Mouse (Mus musculus) heart, embryonic 12.5 days (tissue): ENCODE data around the gene Ppp1r15a. TPM values are rescaled to one million over a fixed set of nuclear protein-coding genes. Genes with fewer than 3 reads are reported as not detected.

Experiments used
- ATAC-seq: fragments of 200-750 bp; cut with Nextera tagmentation; 2 replicates; pipeline ENCODE4 v1.8.0; 2017; ENCODE audit warnings: moderate TSS enrichment, moderate library complexity; ENCODE audit not compliant: insufficient number of reproducible peaks, low FRiP score
- H3K27ac ChIP-seq: fragments of 300-500 bp; sonication (generic); 2 replicates; pipeline ENCODE4 v1.5.1; 2016; ENCODE audit warnings: mild to moderate bottlenecking, moderate library complexity; ENCODE audit not compliant: poor library complexity, severe bottlenecking
- H3K27me3 ChIP-seq: fragments of 300-500 bp; sonication (generic); replicated peaks from 2 replicates; pipeline ENCODE4 v1.6.1; 2016; ENCODE audit warnings: mild to moderate bottlenecking, moderate library complexity
- H3K36me3 ChIP-seq: fragments of 300-500 bp; sonication (generic); 2 replicates; pipeline ENCODE4 v1.6.1; 2016; ENCODE audit warnings: mild to moderate bottlenecking, moderate library complexity
- H3K4me1 ChIP-seq: fragments of 300-500 bp; sonication (generic); replicated peaks from 2 replicates; pipeline ENCODE4 v1.6.1; 2016; ENCODE audit warnings: mild to moderate bottlenecking
- H3K4me2 ChIP-seq: fragments of 300-500 bp; sonication (generic); 2 replicates; pipeline ENCODE4 v1.6.1; 2016; ENCODE audit warnings: mild to moderate bottlenecking, moderate library complexity
- H3K4me3 ChIP-seq: fragments of 300-500 bp; sonication (generic); 2 replicates; pipeline ENCODE4 v1.5.1; 2016; ENCODE audit warnings: mild to moderate bottlenecking
- H3K9ac ChIP-seq: fragments of 300-500 bp; sonication (generic); 2 replicates; pipeline ENCODE4 v1.6.1; 2016; ENCODE audit warnings: mild to moderate bottlenecking, moderate library complexity
- H3K9me3 ChIP-seq: fragments of 300-500 bp; sonication (generic); replicated peaks from 2 replicates; pipeline ENCODE4 v1.6.1; 2016; ENCODE audit warnings: mild to moderate bottlenecking, moderate library complexity
- WGBS: fragments of 180-500 bp; shearing (Covaris S2); methylation state at CpG from one replicate; pipeline ENCODE4 v1.1.7; 2016; 5-methylcytosine and 5-hydroxymethylcytosine counted together
- polyA plus RNA-seq: library from polyadenylated mRNA; unstranded; fragments of >200 nt; fragmentation: Nextera tagmentation; extraction: Ambion mirVana; gene quantifications from 2 replicates; pipeline ENCODE4 v1.2.1, GENCODE M21; 2016

Ppp1r15a gene
- polyA plus RNA-seq, 1 experiment from 2014 or later = 33.7 TPM

DNA sequence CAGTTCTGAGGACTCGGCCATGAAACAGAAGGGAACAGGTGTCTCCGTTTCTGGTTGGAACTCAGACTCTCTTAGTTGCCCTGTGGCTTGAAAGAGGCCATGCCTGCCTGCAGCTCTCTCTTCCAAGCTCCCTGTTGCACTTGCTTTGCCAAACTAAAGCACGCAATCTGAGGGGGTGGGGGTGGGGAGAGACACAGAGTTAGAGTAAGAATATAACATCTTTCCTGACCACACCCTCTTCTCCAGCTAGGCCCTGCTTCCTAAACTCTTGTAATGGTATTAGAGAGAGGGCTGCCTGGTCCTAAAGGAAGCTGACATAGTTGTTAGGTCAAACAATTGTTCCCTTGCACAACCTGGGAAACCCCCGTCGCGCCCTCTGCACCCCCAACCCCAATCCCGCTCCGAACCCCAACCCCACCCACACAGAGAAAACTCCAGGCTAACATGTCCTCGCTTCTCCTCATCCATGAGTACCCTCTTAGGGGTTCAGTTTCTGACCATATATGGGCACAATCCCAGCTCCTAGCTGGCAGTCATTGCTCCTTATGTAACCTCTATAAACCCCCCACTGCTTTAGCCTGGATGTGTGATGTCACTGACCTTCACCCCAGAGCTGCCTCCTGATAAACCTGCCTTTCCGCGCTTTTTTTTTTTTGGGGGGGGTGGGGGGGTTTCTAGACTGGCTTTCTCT lies 24.9 kb upstream of the Ppp1r15a start:
- no peak overlapping the region for H3K9ac ChIP-seq
- 72% methylated on average over 11 of the region's 11 CpGs for WGBS
- H3K4me3 ChIP-seq = no peak overlapping the region
- H3K36me3 ChIP-seq = no peaks in the 10 kb centered on the region
- H3K4me2 ChIP-seq = no peak overlapping the region
- H3K27ac ChIP-seq = no peak overlapping the region
- H3K4me1 ChIP-seq = 0 out of 2 replicates have a peak, but pooled peaks cover 13% of the 10 kb centered on the region
- no peak for ATAC-seq
- H3K9me3 ChIP-seq = no peaks in the 10 kb centered on the region
- H3K27me3 ChIP-seq = 0 out of 2 replicates have a peak, but pooled peaks cover 3% of the 10 kb centered on the region

DNA sequence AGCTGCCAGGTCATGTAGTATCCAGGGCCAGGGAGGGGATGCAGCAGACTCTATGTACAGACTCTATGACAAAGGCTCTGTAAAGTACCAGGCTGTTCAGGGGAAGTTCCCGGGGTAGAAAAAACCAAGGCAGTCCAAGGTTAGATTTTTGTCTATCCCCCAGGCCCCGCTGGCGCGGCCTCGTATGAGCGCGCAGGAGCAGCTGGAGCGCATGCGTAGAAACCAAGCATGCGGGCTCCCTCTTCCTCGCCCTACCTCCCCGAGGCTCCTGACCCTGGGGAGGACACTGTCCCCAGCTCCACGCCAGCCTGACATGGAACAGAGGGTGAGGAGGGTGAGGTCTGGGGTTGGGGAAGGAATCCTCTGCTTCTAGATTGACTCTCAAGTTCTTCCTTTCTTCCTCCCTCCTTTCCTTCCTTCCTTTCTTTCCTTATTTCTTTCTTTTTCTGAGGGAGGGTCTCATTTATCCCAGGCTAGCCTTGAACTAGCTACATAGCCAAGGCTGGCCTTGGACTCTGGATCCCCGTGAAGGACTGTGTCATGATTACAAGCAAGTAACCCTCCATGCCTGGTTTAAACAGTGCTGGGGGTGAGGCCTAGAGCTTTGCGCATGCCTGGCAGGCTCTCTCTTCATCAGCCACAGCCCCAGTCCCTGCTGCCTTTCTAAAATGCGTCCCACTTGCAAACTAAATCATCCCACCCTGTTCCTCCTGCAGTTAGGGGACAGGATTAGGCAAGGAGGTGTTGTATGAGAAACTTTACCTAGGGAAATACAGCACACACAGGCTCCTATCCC lies 23.8 kb upstream of the Ppp1r15a start:
- Histone ChIP-seq H3K27ac (no peak overlapping the region), H3K4me1 (0 out of 2 replicates have a peak, but pooled peaks cover 12% of the 10 kb centered on the region), H3K4me3 (no peak overlapping the region), H3K9ac (no peak overlapping the region), H3K27me3 (0 out of 2 replicates have a peak, but pooled peaks cover 3% of the 10 kb centered on the region), H3K9me3 (no peaks in the 10 kb centered on the region), H3K4me2 (no peak overlapping the region), H3K36me3 (no peaks in the 10 kb centered on the region)
- ATAC-seq = no peak
- WGBS = 88% methylated on average over 16 of the region's 16 CpGs

DNA sequence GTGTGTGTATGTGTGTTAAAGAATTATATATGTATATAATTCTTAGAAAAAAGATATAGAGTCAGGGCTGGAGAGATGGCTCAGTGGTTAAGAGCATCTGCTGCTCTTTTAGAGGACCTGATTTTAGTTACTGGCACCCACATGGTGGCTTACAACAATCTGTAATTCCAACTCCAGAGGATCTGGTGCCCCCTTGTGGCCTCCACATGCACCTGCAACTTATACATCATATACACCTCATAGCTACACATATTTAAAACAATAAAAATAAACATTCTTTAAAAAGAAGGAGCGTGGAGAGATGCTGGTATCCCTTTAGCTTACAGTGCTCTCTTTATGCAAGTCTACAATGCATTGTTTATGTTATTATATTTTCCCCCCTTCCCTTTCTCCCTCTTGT lies 18.5 kb upstream of the Ppp1r15a start:
- Histone ChIP-seq H3K9me3 (no peaks in the 10 kb centered on the region; the same call in 1 of the 2 replicates), H3K27me3 (no peaks in the 10 kb centered on the region), H3K36me3 (no peaks in the 10 kb centered on the region), H3K9ac (no peak overlapping the region), H3K4me2 (no peak overlapping the region), H3K4me3 (no peak overlapping the region), H3K27ac (no peak overlapping the region), H3K4me1 (no peaks in the 10 kb centered on the region)
- no peak for ATAC-seq
- 84% methylated on average over 1 of the region's 1 CpGs for WGBS

GRCm38 (mm10) chr7:45540213-45540612 lies 14.1 kb upstream of the Ppp1r15a start:
- peaks cover 9% of the 10 kb centered on the region for H3K4me1 ChIP-seq
- WGBS = 72% methylated on average over 2 of the region's 2 CpGs
- no peak overlapping the region for H3K27ac ChIP-seq
- H3K27me3 ChIP-seq = no peaks in the 10 kb centered on the region
- no peak for ATAC-seq
- no peak overlapping the region for H3K4me3 ChIP-seq
- H3K9me3 ChIP-seq = no peaks in the 10 kb centered on the region; the same call in 1 of the 2 replicates
- no peak overlapping the region for H3K4me2 ChIP-seq
- H3K36me3 ChIP-seq = no peaks in the 10 kb centered on the region
- H3K9ac ChIP-seq = no peak overlapping the region

DNA sequence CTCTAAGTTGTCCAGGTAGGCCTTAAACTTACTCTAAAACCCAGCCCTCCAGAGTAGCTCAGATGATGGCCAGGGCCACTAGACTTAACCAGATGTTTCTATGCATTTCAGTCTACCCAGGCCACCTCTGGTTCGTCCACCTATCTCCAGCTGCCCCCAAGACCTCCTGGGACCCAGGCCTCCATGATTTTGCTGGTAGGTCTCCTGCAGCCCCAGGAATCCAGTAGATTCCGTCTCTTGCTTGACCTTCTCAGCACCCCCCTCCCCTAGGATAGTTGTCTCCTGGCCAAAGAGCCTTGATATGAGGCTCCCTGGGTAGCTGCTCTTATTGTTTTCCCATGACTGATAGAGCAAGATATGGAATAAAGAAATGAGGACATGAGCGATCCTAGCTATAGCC lies 13.0 kb upstream of the Ppp1r15a start:
- no peak for ATAC-seq
- WGBS = 75% methylated on average over 3 of the region's 3 CpGs
- Histone ChIP-seq H3K27me3 (no peaks in the 10 kb centered on the region), H3K4me3 (no peak overlapping the region), H3K9ac (no peak overlapping the region), H3K4me2 (no peak overlapping the region), H3K27ac (no peak overlapping the region), H3K36me3 (no peaks in the 10 kb centered on the region), H3K9me3 (no peaks in the 10 kb centered on the region), H3K4me1 (peaks cover 9% of the 10 kb centered on the region)

DNA sequence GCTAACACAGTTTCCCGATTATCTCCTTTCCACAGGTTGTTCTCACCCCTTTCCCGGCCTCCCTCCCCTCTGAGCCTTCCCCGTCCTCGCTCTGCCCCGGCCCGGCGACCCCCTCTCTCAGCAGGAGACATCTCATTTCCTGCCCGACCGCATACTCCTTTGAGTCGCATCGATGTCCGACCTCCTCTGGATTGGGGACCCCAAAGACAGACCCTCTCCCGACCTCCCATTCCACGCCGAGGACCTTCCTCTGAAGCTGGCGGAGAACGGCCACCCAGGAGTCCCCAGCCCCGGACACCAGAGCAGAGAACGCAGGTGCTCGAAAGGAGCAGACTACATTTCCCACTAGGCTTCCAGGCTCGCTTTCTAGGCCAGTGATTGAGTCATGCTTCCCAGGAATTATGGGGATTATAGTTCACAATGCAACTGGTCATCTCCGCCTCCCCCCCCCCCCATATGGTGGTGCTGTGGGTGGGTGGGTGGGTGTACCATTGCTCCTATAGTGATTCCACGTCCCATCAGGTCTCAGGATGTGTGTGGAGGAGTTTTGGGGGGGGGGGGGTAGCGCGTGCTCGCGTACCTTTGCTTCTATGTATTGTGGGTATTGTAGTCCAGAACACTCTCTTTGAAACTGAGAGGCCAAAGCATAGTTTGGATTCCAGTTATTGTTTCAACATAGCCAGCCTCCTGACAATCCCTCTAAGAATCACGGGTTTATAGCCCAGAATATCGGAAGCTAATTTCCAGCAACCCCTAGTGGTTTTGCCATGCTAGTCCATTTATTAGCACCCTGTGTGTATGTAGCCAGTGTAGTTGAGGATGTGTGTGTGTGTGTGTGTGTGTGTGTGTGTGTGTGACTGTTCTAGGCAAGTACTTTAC lies 12.3 kb upstream of the Ppp1r15a start:
- H3K27ac ChIP-seq = no peak overlapping the region
- ATAC-seq = peak; percentile 66
- H3K4me2 ChIP-seq = peak overlapping the region; percentile 95
- H3K27me3 ChIP-seq = no peaks in the 10 kb centered on the region
- H3K9ac ChIP-seq = peak overlapping the region; percentile 72
- H3K36me3 ChIP-seq = no peaks in the 10 kb centered on the region
- peaks cover 9% of the 10 kb centered on the region for H3K4me1 ChIP-seq
- WGBS = 3% methylated on average over 28 of the region's 29 CpGs
- no peaks in the 10 kb centered on the region for H3K9me3 ChIP-seq
- peak overlapping the region; percentile 62 for H3K4me3 ChIP-seq

DNA sequence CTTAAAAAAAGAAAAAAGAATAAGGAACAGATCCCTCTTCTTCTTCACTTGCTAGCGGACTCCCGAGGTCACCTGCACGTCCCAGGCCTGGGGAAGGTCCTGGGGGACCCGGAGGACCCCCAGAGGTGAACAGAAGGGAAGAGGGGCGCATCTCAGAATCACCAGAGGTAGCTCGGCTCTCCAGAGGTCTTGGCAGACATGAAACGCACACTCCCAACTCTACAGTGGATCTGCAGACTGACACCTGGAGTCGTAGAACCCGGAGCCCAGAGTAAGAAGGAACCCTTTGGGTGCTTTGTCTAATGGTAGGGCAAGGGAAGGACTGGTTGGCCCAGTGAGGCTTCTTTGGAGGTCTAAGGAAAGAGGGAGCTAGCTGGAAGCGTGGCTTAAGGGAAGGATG lies 11.5 kb upstream of the Ppp1r15a start:
- ATAC-seq = no peak
- H3K9ac ChIP-seq = peak overlapping the region; percentile 72
- no peak overlapping the region for H3K27ac ChIP-seq
- H3K4me2 ChIP-seq = peak overlapping the region; percentile 95
- H3K36me3 ChIP-seq = no peaks in the 10 kb centered on the region
- H3K27me3 ChIP-seq = no peaks in the 10 kb centered on the region
- 76% methylated on average over 10 of the region's 10 CpGs for WGBS
- peaks cover 9% of the 10 kb centered on the region for H3K4me1 ChIP-seq
- H3K9me3 ChIP-seq = no peaks in the 10 kb centered on the region
- H3K4me3 ChIP-seq = peak overlapping the region; percentile 62

DNA sequence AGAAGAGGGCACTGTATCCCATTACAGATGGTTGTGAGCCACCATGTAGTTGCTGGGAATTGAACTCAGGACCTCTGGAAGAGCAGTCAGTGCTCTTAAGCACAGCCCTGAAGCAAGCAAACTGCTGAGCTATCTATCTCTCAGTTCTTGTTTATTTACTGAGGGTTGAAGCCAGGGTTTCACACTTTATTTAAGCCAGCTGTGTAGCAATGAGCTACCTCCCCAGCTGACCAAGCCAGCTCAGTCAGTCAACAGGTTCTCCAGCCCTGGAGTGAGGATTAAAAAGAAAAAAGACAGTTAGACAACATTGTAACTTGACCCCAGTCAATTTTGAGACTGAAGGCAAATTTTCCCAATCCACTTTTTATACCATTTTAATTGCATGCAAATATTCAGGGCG lies 9.6 kb upstream of the Ppp1r15a start:
- no peak for ATAC-seq
- Histone ChIP-seq H3K9me3 (no peaks in the 10 kb centered on the region), H3K9ac (no peak overlapping the region), H3K4me2 (no peak overlapping the region), H3K4me3 (no peak overlapping the region), H3K27me3 (0 out of 2 replicates have a peak, but pooled peaks cover 3% of the 10 kb centered on the region), H3K27ac (no peak overlapping the region), H3K4me1 (peaks cover 9% of the 10 kb centered on the region), H3K36me3 (no peaks in the 10 kb centered on the region)
- 73% methylated on average over 1 of the region's 1 CpGs for WGBS

DNA sequence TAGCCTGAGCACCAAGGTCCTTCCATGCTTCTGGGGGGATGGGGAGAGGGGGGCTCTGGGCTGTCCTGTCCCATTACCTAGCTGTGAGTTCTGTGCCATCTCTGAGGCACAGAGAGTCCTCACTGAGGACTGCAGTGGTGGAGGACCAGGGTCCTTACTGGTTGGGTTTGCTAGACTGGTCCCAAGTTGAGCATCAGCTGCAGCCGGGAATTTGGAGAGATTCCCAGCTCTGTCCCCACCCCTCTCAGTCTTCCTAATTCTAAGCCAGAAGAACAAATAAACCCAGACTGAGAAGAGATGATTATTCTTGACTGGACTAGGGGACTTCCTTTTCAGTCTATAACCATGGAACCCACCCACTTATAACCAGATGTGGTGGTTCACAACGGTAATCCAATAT lies 4.6 kb upstream of the Ppp1r15a start:
- peak overlapping the region; percentile 20 for H3K4me2 ChIP-seq
- H3K27me3 ChIP-seq = peaks cover 3% of the 10 kb centered on the region; the same call in 1 of the 2 replicates
- no peak overlapping the region; the same call in 1 of the 2 replicates for H3K4me3 ChIP-seq
- H3K9me3 ChIP-seq = no peaks in the 10 kb centered on the region
- H3K4me1 ChIP-seq = peaks cover 16% of the 10 kb centered on the region
- H3K9ac ChIP-seq = 0 out of 2 replicates have a peak overlapping the region, but pooled peaks have one; percentile 9
- no peaks in the 10 kb centered on the region for H3K36me3 ChIP-seq
- H3K27ac ChIP-seq = no peak overlapping the region
- ATAC-seq = no peak
- WGBS = 71% methylated on average over 2 of the region's 2 CpGs

DNA sequence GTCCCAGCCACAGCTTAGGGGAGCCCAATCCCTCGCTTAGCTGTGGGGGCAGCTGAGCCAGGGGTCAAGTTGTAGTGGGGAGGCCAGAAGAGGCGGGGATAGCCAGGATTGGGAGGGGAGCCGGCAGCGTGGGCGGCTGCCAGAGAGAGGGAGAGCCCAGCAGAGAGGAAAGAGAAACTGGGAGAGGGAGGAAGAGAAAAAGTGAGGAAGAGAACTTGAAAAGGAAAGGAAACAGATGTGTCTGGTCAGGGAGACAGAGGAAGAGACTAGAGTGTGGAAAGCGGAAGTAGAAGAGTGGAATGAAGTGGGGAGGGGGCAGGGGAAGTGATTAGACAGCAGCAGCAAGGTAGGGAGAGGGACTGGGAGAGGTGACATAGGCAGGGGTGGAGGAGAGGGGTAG lies 3.4 kb upstream of the Ppp1r15a start:
- Histone ChIP-seq H3K4me1 (peaks cover 26% of the 10 kb centered on the region), H3K4me2 (peak overlapping the region; percentile 20), H3K36me3 (peaks cover 1% of the 10 kb centered on the region), H3K27ac (peak overlapping the region; percentile 17; the same call in 1 of the 2 replicates), H3K4me3 (no peak overlapping the region), H3K27me3 (peaks cover 3% of the 10 kb centered on the region; the same call in 1 of the 2 replicates), H3K9me3 (no peaks in the 10 kb centered on the region), H3K9ac (peak overlapping the region; percentile 56)
- WGBS = 7% methylated on average over 6 of the region's 6 CpGs
- no peak for ATAC-seq
